Mouse (Mus musculus): ENCODE measurements around the gene Marveld1. TPM values are rescaled to one million over a fixed set of nuclear protein-coding genes. Genes with fewer than 3 reads are reported as not detected.

Marveld1 gene
- polyA plus RNA-seq, 1 experiment from 2014 or later, result 1.8 TPM

DNA sequence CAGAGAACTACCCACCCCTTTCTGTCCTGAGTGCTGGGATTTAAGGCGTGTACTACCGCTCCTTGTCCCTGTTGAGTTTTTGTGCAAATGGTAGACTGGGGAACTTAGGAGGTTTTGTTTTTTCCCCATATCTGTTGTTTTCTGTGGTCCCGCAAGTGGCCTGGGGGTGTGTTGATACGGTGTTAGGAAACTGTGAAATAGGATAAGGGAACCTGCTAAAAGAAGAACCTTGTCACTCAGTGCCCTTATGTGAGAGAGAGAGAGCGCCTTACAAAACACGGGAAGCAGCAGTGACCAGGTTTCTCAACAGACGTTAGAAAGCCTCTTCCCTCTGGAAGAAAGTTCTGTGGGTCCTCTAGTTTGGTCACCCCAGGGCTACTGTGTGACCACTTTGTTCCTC lies 29.6 kb downstream of the Marveld1 start:
- Histone ChIP-seq H3K27me3 (ENCODE audit: control insufficient read depth, insufficient read depth, low read length) (no peaks in the 10 kb centered on the region), H3K4me2 (ENCODE audit: low read length) (no peak overlapping the region), H3K27ac (replicated peaks; ENCODE audit: low read depth, low read length) (no peak overlapping the region), H3K4me3 (replicated peaks; ENCODE audit: low read depth, low read length) (no peak overlapping the region), H3K4me1 (ENCODE audit: control insufficient read depth, insufficient read depth, low read length) (peaks cover 2% of the 10 kb centered on the region), H3K9ac (replicated peaks; ENCODE audit: low read length) (no peak overlapping the region), H3K36me3 (ENCODE audit: control insufficient read depth, insufficient read depth, low read length) (peaks cover 35% of the 10 kb centered on the region), H3K9me3 (ENCODE audit: control insufficient read depth, low read length) (no peaks in the 10 kb centered on the region)
- no peak for DNase-seq
- 58% methylated on average over 7 of the region's 7 CpGs for WGBS
- ATAC-seq (ENCODE audit: low FRiP score, low TSS enrichment), result no peak

GRCm38 (mm10) chr19:42177461-42177860 lies 30.3 kb downstream of the Marveld1 start:
- Histone ChIP-seq H3K27me3 (ENCODE audit: control insufficient read depth, insufficient read depth, low read length) (no peaks in the 10 kb centered on the region), H3K27ac (replicated peaks; ENCODE audit: low read depth, low read length) (no peak overlapping the region), H3K4me1 (ENCODE audit: control insufficient read depth, insufficient read depth, low read length) (no peaks in the 10 kb centered on the region), H3K9me3 (ENCODE audit: control insufficient read depth, low read length) (no peaks in the 10 kb centered on the region), H3K9ac (replicated peaks; ENCODE audit: low read length) (no peak overlapping the region), H3K4me3 (replicated peaks; ENCODE audit: low read depth, low read length) (no peak overlapping the region), H3K4me2 (ENCODE audit: low read length) (no peak overlapping the region), H3K36me3 (ENCODE audit: control insufficient read depth, insufficient read depth, low read length) (peaks cover 35% of the 10 kb centered on the region)
- 91% methylated on average over 2 of the region's 2 CpGs for WGBS
- ATAC-seq (ENCODE audit: low FRiP score, low TSS enrichment) (no peak), DNase-seq (no peak)

DNA sequence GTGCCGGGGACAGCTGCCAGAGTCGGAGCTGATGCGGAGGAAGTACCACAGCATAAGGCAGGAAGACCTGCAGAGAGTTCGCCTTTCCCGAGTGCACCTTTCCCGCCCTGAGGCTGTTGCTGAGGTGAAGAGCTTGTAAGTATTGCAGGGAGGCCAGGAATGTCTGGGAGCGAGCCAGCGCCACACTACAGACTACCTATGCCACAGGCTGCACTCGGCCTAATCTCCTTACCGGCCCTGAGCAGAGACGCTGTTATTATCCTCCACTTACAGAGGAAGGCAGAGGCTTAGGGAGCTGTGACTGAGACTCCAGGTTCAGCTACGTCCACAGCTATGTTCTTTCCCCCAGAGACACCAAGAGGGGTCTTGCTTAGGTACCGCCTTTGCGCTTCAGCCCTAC lies 32.2 kb downstream of the Marveld1 start:
- H3K36me3 ChIP-seq (ENCODE audit: control insufficient read depth, insufficient read depth, low read length), result peaks cover 50% of the 10 kb centered on the region
- no peaks in the 10 kb centered on the region for H3K27me3 ChIP-seq (ENCODE audit: control insufficient read depth, insufficient read depth, low read length)
- ATAC-seq (ENCODE audit: low FRiP score, low TSS enrichment) (no peak), DNase-seq (no peak)
- WGBS, result 92% methylated on average over 14 of the region's 14 CpGs
- H3K9ac ChIP-seq (replicated peaks; ENCODE audit: low read length), result no peak overlapping the region
- no peak overlapping the region for H3K27ac ChIP-seq (replicated peaks; ENCODE audit: low read depth, low read length)
- no peaks in the 10 kb centered on the region for H3K4me1 ChIP-seq (ENCODE audit: control insufficient read depth, insufficient read depth, low read length)
- no peak overlapping the region for H3K4me3 ChIP-seq (replicated peaks; ENCODE audit: low read depth, low read length)
- no peaks in the 10 kb centered on the region for H3K9me3 ChIP-seq (ENCODE audit: control insufficient read depth, low read length)
- H3K4me2 ChIP-seq (ENCODE audit: low read length), result no peak overlapping the region

DNA sequence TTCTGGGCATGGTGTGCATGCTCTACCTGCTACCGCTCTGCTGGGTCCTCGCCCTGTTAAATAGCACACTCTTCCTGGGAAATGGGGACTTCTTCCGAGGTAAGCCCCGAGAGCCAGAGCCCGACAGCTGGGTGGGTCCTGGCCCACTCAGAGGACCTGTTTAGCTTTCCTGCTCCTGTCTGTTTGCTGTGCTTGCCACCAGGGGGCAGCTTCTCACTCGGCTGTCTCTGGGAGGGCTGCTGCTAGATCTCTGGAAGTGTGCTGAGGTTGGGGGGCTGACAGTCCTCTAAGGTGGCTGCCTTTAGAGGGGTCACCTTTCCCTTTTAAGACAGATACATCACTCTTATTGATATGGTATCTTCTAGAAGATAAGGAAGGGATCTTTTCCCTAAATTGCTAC lies 35.5 kb downstream of the Marveld1 start:
- Histone ChIP-seq H3K4me2 (ENCODE audit: low read length) (no peak overlapping the region), H3K9me3 (ENCODE audit: control insufficient read depth, low read length) (no peaks in the 10 kb centered on the region), H3K27me3 (ENCODE audit: control insufficient read depth, insufficient read depth, low read length) (no peaks in the 10 kb centered on the region), H3K36me3 (ENCODE audit: control insufficient read depth, insufficient read depth, low read length) (peaks cover 72% of the 10 kb centered on the region), H3K9ac (replicated peaks; ENCODE audit: low read length) (no peak overlapping the region), H3K27ac (replicated peaks; ENCODE audit: low read depth, low read length) (no peak overlapping the region), H3K4me1 (ENCODE audit: control insufficient read depth, insufficient read depth, low read length) (no peaks in the 10 kb centered on the region), H3K4me3 (replicated peaks; ENCODE audit: low read depth, low read length) (no peak overlapping the region)
- 63% methylated on average over 6 of the region's 6 CpGs for WGBS
- peak; percentile 49 for DNase-seq
- ATAC-seq (ENCODE audit: low FRiP score, low TSS enrichment), result no peak

- WGBS, result 89% methylated on average over 4 of the region's 4 CpGs
- no peak for ATAC-seq (ENCODE audit: low FRiP score, low TSS enrichment)
- H3K4me3 ChIP-seq (replicated peaks; ENCODE audit: low read depth, low read length), result no peak overlapping the region
Observed at GRCm38 (mm10) chr19:42189735-42190134, 42.5 kb downstream of the Marveld1 start.

DNA sequence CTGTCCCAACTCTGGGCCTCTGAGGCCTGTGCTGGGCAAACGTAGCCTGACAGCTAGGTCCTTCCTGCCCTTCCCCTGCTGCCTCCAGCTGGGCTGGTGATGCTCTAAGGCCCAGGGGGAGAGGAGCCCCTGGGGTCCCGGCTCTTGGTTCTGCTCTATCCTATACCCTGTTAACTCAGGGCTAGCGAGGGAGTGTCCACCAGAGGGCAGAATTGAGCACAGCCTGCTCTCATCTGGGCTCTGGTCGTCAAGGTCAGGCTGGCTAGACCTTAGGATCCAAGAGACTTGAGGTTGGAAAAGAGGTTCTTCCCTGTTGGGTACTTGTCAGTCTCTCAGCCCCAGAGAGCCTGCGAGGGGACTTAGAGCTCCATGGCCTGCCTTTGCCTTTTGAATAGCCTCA lies 43.3 kb downstream of the Marveld1 start:
- H3K27me3 ChIP-seq (ENCODE audit: control insufficient read depth, insufficient read depth, low read length), result no peaks in the 10 kb centered on the region
- no peak overlapping the region for H3K4me3 ChIP-seq (replicated peaks; ENCODE audit: low read depth, low read length)
- H3K9ac ChIP-seq (replicated peaks; ENCODE audit: low read length), result no peak overlapping the region
- no peak overlapping the region for H3K27ac ChIP-seq (replicated peaks; ENCODE audit: low read depth, low read length)
- 0 out of 2 replicates have a peak, but pooled peaks have one; percentile 48 for ATAC-seq (ENCODE audit: low FRiP score, low TSS enrichment)
- H3K4me2 ChIP-seq (ENCODE audit: low read length), result no peak overlapping the region
- H3K36me3 ChIP-seq (ENCODE audit: control insufficient read depth, insufficient read depth, low read length), result peaks cover 49% of the 10 kb centered on the region
- DNase-seq, result peak; percentile 80
- H3K9me3 ChIP-seq (ENCODE audit: control insufficient read depth, low read length), result no peaks in the 10 kb centered on the region
- H3K4me1 ChIP-seq (ENCODE audit: control insufficient read depth, insufficient read depth, low read length), result no peaks in the 10 kb centered on the region
- 21% methylated on average over 5 of the region's 5 CpGs for WGBS

More at GRCm38 (mm10) chr19:42189735-42190134, 42.5 kb downstream of the Marveld1 start:
- H3K9me3 ChIP-seq (ENCODE audit: control insufficient read depth, low read length), result no peaks in the 10 kb centered on the region
- H3K27ac ChIP-seq (replicated peaks; ENCODE audit: low read depth, low read length), result no peak overlapping the region
- peaks cover 56% of the 10 kb centered on the region for H3K36me3 ChIP-seq (ENCODE audit: control insufficient read depth, insufficient read depth, low read length)
- no peaks in the 10 kb centered on the region for H3K4me1 ChIP-seq (ENCODE audit: control insufficient read depth, insufficient read depth, low read length)
- no peak overlapping the region for H3K4me2 ChIP-seq (ENCODE audit: low read length)
- DNase-seq, result no peak
- no peaks in the 10 kb centered on the region for H3K27me3 ChIP-seq (ENCODE audit: control insufficient read depth, insufficient read depth, low read length)
- no peak overlapping the region for H3K9ac ChIP-seq (replicated peaks; ENCODE audit: low read length)

GRCm38 (mm10) chr19:42193311-42193710 lies 46.1 kb downstream of the Marveld1 start:
- Histone ChIP-seq H3K9me3 (ENCODE audit: control insufficient read depth, low read length) (no peaks in the 10 kb centered on the region), H3K9ac (replicated peaks; ENCODE audit: low read length) (no peak overlapping the region), H3K27me3 (ENCODE audit: control insufficient read depth, insufficient read depth, low read length) (peaks cover 3% of the 10 kb centered on the region; the same call in 1 of the 2 replicates), H3K4me1 (ENCODE audit: control insufficient read depth, insufficient read depth, low read length) (no peaks in the 10 kb centered on the region), H3K4me2 (ENCODE audit: low read length) (no peak overlapping the region), H3K36me3 (ENCODE audit: control insufficient read depth, insufficient read depth, low read length) (peaks cover 29% of the 10 kb centered on the region), H3K4me3 (replicated peaks; ENCODE audit: low read depth, low read length) (no peak overlapping the region), H3K27ac (replicated peaks; ENCODE audit: low read depth, low read length) (no peak overlapping the region)
- ATAC-seq (ENCODE audit: low FRiP score, low TSS enrichment), result peak; percentile 27; the same call in 1 of the 2 replicates
- WGBS, result 56% methylated on average over 2 of the region's 2 CpGs
- DNase-seq, result no peak

DNA sequence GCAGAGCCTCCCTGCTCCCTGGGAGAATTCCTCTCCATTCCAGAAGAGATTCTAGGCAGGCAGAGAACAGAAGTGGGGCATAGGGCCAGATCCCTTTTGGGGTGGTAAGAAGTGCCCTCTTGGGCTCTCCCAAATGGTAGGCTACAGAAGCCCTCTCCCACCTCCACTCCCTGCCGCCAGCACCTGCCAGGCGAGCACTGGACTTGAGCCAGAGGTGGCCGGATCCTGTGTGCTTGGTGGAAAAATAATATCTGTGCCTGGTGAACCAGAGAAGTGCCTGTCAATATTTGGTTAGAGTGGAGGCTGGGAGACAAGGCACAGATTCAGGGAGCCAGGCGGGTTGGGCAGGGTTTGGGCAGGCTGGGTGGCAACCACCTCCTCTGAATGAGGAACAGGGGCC lies 49.2 kb downstream of the Marveld1 start:
- no peak for DNase-seq
- Histone ChIP-seq H3K27me3 (ENCODE audit: control insufficient read depth, insufficient read depth, low read length) (peaks cover 32% of the 10 kb centered on the region; the same call in 1 of the 2 replicates), H3K9me3 (ENCODE audit: control insufficient read depth, low read length) (no peaks in the 10 kb centered on the region), H3K27ac (replicated peaks; ENCODE audit: low read depth, low read length) (no peak overlapping the region), H3K36me3 (ENCODE audit: control insufficient read depth, insufficient read depth, low read length) (peaks cover 14% of the 10 kb centered on the region), H3K4me2 (ENCODE audit: low read length) (no peak overlapping the region), H3K9ac (replicated peaks; ENCODE audit: low read length) (no peak overlapping the region), H3K4me1 (ENCODE audit: control insufficient read depth, insufficient read depth, low read length) (no peaks in the 10 kb centered on the region), H3K4me3 (replicated peaks; ENCODE audit: low read depth, low read length) (no peak overlapping the region)
- 88% methylated on average over 4 of the region's 4 CpGs for WGBS
- ATAC-seq (ENCODE audit: low FRiP score, low TSS enrichment), result no peak

- DNase-seq (peak; percentile 46), ATAC-seq (ENCODE audit: low FRiP score, low TSS enrichment) (no peak)
- Histone ChIP-seq H3K4me2 (ENCODE audit: low read length) (no peak overlapping the region), H3K9me3 (ENCODE audit: control insufficient read depth, low read length) (no peaks in the 10 kb centered on the region), H3K9ac (replicated peaks; ENCODE audit: low read length) (no peak overlapping the region), H3K4me1 (ENCODE audit: control insufficient read depth, insufficient read depth, low read length) (no peaks in the 10 kb centered on the region), H3K27me3 (ENCODE audit: control insufficient read depth, insufficient read depth, low read length) (peaks cover 38% of the 10 kb centered on the region), H3K27ac (replicated peaks; ENCODE audit: low read depth, low read length) (no peak overlapping the region), H3K4me3 (replicated peaks; ENCODE audit: low read depth, low read length) (no peak overlapping the region), H3K36me3 (ENCODE audit: control insufficient read depth, insufficient read depth, low read length) (0 out of 2 replicates have a peak, but pooled peaks cover 8% of the 10 kb centered on the region)
- WGBS, result 74% methylated on average over 4 of the region's 4 CpGs
Observed at GRCm38 (mm10) chr19:42197066-42197465, 49.9 kb downstream of the Marveld1 start.
